13 mouse cellular contexts compared by ENCODE assay signal in the genomic region with DNA sequence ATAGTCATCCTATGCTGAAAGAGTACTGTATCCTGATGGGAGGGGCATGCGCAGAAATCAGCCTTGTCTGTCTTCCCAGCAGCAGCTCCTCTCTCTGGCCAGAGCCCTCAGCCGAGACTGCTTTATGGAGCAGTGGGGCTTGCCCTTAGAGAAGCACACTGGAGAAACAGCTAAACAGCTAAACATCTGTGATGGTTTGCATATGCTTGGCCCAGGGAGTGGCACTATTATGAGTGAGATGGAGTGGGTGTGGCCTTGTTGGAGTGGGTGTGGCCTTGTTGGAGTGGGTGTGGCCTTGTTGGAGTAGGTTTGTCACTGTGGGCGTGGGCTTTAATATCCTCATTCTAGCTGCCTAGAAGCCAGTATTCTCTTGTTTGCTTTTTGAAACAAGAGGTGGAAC.
"Had no signal": no experiment of that assay in that cellular context is flagged by ENCODE, and none has a peak within 500 bp of the region (broad histone marks: within the 10 kb centered on the region; RNA-seq: fewer than 3 reads in every experiment).

No protein-coding gene starts in this region.

- H3K4me1 ChIP-seq: midbrain, embryonic 15.5 days; stomach, embryonic 15.5 days had no signal

- H3K9me3 ChIP-seq: kidney, embryonic 15.5 days; limb, embryonic 10.5 days; midbrain, embryonic 15.5 days; stomach, embryonic 15.5 days had no signal

- H3K4me2 ChIP-seq: kidney, embryonic 15.5 days; midbrain, embryonic 11.5 days; midbrain, embryonic 15.5 days; neural tube, embryonic 13.5 days; stomach, embryonic 15.5 days had no signal

- H3K27me3 ChIP-seq: kidney, embryonic 15.5 days; midbrain, embryonic 15.5 days; neural tube, embryonic 13.5 days; stomach, embryonic 15.5 days had no signal

- H3K27ac ChIP-seq: kidney, embryonic 15.5 days; left cerebral cortex, adult 2 months; limb, embryonic 10.5 days; midbrain, embryonic 15.5 days; neural tube, embryonic 13.5 days; stomach, embryonic 15.5 days had no signal

- H3K36me3 ChIP-seq: kidney, embryonic 15.5 days; limb, embryonic 10.5 days; midbrain, embryonic 15.5 days; neural tube, embryonic 13.5 days; stomach, embryonic 15.5 days had no signal

- H3K9ac ChIP-seq: kidney, embryonic 15.5 days; midbrain, embryonic 15.5 days; neural tube, embryonic 13.5 days; stomach, embryonic 15.5 days had no signal

- DNase-seq: kidney, adult 11 months; kidney, postnatal 14 days; lung, postnatal 36 days; retina, postnatal 1 day; thymus, adult 2 months; thymus, postnatal 25 days had no signal

- H3K4me3 ChIP-seq: kidney, embryonic 15.5 days; left cerebral cortex, adult 2 months; limb, embryonic 10.5 days; midbrain, embryonic 15.5 days; neural tube, embryonic 13.5 days; stomach, embryonic 15.5 days had no signal

- ATAC-seq: midbrain, embryonic 15.5 days had no signal
